Mouse (Mus musculus): ENCODE results near the gene Kat2b. TPM values are rescaled to one million over a fixed set of nuclear protein-coding genes. Genes with fewer than 3 reads are reported as not detected.
"Not testable (repeated sequence)": the region's sequence is repeated elsewhere in the genome, so short reads cannot be mapped to it uniquely, and the experiment has no call there.

Gene Kat2b
- polyA plus RNA-seq, 1 experiment from 2014 or later = 4.6 TPM

- Histone ChIP-seq H3K36me3 (peaks cover 67% of the 10 kb centered on the region), H3K27me3 (no peaks in the 10 kb centered on the region), H3K27ac (no peak overlapping the region), H3K4me2 (no peak overlapping the region), H3K9ac (no peak overlapping the region), H3K4me3 (replicated peaks) (no peak overlapping the region), H3K9me3 (replicated peaks) (no peaks in the 10 kb centered on the region), H3K4me1 (replicated peaks) (no peaks in the 10 kb centered on the region)
- 77% methylated on average over 2 of the region's 2 CpGs for WGBS (ENCODE audit: insufficient replicate concordance)
- DNase-seq (no peak), ATAC-seq (ENCODE audit: low read depth) (no peak)
These were observed 98.2 kb downstream of the Kat2b start for GRCm38 (mm10) chr17:53664703-53665382.

- Histone ChIP-seq H3K4me3 (replicated peaks) (no peak overlapping the region), H3K27me3 (no peaks in the 10 kb centered on the region), H3K4me1 (replicated peaks) (no peaks in the 10 kb centered on the region), H3K27ac (no peak overlapping the region), H3K36me3 (peaks cover 88% of the 10 kb centered on the region), H3K9me3 (replicated peaks) (no peaks in the 10 kb centered on the region), H3K9ac (no peak overlapping the region), H3K4me2 (no peak overlapping the region)
- DNase-seq (no peak), ATAC-seq (ENCODE audit: low read depth) (no peak)
- WGBS (ENCODE audit: insufficient replicate concordance) = 82% methylated on average over 8 of the region's 8 CpGs
These were observed 103.8 kb downstream of the Kat2b start for GRCm38 (mm10) chr17:53670453-53670852.

- Histone ChIP-seq H3K4me2 (no peak overlapping the region), H3K9me3 (replicated peaks) (no peaks in the 10 kb centered on the region), H3K27me3 (no peaks in the 10 kb centered on the region), H3K27ac (no peak overlapping the region), H3K4me1 (replicated peaks) (0 out of 2 replicates have a peak, but pooled peaks cover 4% of the 10 kb centered on the region), H3K36me3 (peaks cover 83% of the 10 kb centered on the region), H3K4me3 (replicated peaks) (no peak overlapping the region), H3K9ac (no peak overlapping the region)
- DNase-seq (no peak), ATAC-seq (ENCODE audit: low read depth) (no peak)
- 84% methylated on average over 8 of the region's 8 CpGs for WGBS (ENCODE audit: insufficient replicate concordance)
These were observed 112.1 kb downstream of the Kat2b start for GRCm38 (mm10) chr17:53678716-53679115.

- ATAC-seq (ENCODE audit: low read depth) = no peak
- H3K27ac ChIP-seq = peak overlapping the region; percentile 85
- WGBS (ENCODE audit: insufficient replicate concordance) = 5% methylated on average over 1 of the region's 1 CpGs
- H3K4me3 ChIP-seq (replicated peaks) = peak overlapping the region; percentile 73
- no peaks in the 10 kb centered on the region for H3K9me3 ChIP-seq (replicated peaks)
- peak overlapping the region; percentile 71 for H3K4me2 ChIP-seq
- H3K36me3 ChIP-seq = peaks cover 40% of the 10 kb centered on the region
- H3K4me1 ChIP-seq (replicated peaks) = peaks cover 29% of the 10 kb centered on the region
- peak overlapping the region; percentile 82 for H3K9ac ChIP-seq
- H3K27me3 ChIP-seq = no peaks in the 10 kb centered on the region
- DNase-seq = no peak
These were observed 121.7 kb downstream of the Kat2b start for GRCm38 (mm10) chr17:53688321-53688720.

GRCm38 (mm10) chr17:53688877-53689802 lies 122.5 kb downstream of the Kat2b start, which contains the start of gene Sgo1:
Sgo1 (minus strand) TSS chr17:53689333.
- H3K4me3 ChIP-seq (replicated peaks) = peak within 1 kb of the TSS; percentile 73
- H3K4me1 ChIP-seq (replicated peaks) = peaks cover 25% of the 10 kb centered on the region
- H3K27me3 ChIP-seq = no peaks in the 10 kb centered on the region
- DNase-seq (peak; percentile 93), ATAC-seq (ENCODE audit: low read depth) (peak; percentile 98)
- H3K9ac ChIP-seq = peak within 1 kb of the TSS; percentile 86
- under 1% methylated on average over 78 of the region's 78 CpGs for WGBS (ENCODE audit: insufficient replicate concordance)
- H3K36me3 ChIP-seq = peaks cover 31% of the 10 kb centered on the region
- peak within 1 kb of the TSS; percentile 91 for H3K4me2 ChIP-seq
- H3K9me3 ChIP-seq (replicated peaks) = no peaks in the 10 kb centered on the region
- H3K27ac ChIP-seq = peak within 1 kb of the TSS; percentile 96

GRCm38 (mm10) chr17:53689946-53690345 lies 123.3 kb downstream of the Kat2b start:
- H3K36me3 ChIP-seq = peaks cover 23% of the 10 kb centered on the region
- no peak for DNase-seq
- H3K4me3 ChIP-seq (replicated peaks) = peak overlapping the region; percentile 73
- no peaks in the 10 kb centered on the region for H3K9me3 ChIP-seq (replicated peaks)
- H3K4me2 ChIP-seq = peak overlapping the region; percentile 91
- H3K4me1 ChIP-seq (replicated peaks) = peaks cover 25% of the 10 kb centered on the region
- H3K27me3 ChIP-seq = no peaks in the 10 kb centered on the region
- WGBS (ENCODE audit: insufficient replicate concordance) = 16% methylated on average over 7 of the region's 7 CpGs
- no peak for ATAC-seq (ENCODE audit: low read depth)
- H3K9ac ChIP-seq = peak overlapping the region; percentile 86
- peak overlapping the region; percentile 96 for H3K27ac ChIP-seq

- H3K4me2 ChIP-seq = no peak overlapping the region
- ATAC-seq (ENCODE audit: low read depth) (no peak), DNase-seq (no peak)
- 62% methylated on average over 2 of the region's 2 CpGs for WGBS (ENCODE audit: insufficient replicate concordance)
- H3K9ac ChIP-seq = no peak overlapping the region
- peaks cover 9% of the 10 kb centered on the region for H3K4me1 ChIP-seq (replicated peaks)
- H3K4me3 ChIP-seq (replicated peaks) = no peak overlapping the region
- H3K27ac ChIP-seq = no peak overlapping the region
- no peaks in the 10 kb centered on the region for H3K9me3 ChIP-seq (replicated peaks)
- H3K27me3 ChIP-seq = no peaks in the 10 kb centered on the region
- H3K36me3 ChIP-seq = no peaks in the 10 kb centered on the region
These were observed 127.4 kb downstream of the Kat2b start for GRCm38 (mm10) chr17:53694039-53694438.

- DNase-seq; H3K27ac ChIP-seq; H3K4me3 ChIP-seq (replicated peaks); H3K36me3 ChIP-seq; H3K4me2 ChIP-seq; H3K9ac ChIP-seq; H3K27me3 ChIP-seq; H3K9me3 ChIP-seq (replicated peaks); H3K4me1 ChIP-seq (replicated peaks); ATAC-seq (ENCODE audit: low read depth): not testable (repeated sequence)
- 84% methylated on average over 8 of the region's 8 CpGs for WGBS (ENCODE audit: insufficient replicate concordance)
These were observed 130.9 kb downstream of the Kat2b start for GRCm38 (mm10) chr17:53697521-53697920.

- no peaks in the 10 kb centered on the region for H3K36me3 ChIP-seq
- 28% methylated on average over 1 of the region's 1 CpGs for WGBS (ENCODE audit: insufficient replicate concordance)
- H3K9me3 ChIP-seq (replicated peaks) = no peaks in the 10 kb centered on the region
- H3K27ac ChIP-seq = no peak overlapping the region
- H3K9ac ChIP-seq = no peak overlapping the region
- no peak overlapping the region for H3K4me3 ChIP-seq (replicated peaks)
- ATAC-seq (ENCODE audit: low read depth) = no peak
- H3K27me3 ChIP-seq = no peaks in the 10 kb centered on the region
- H3K4me2 ChIP-seq = no peak overlapping the region
- no peaks in the 10 kb centered on the region for H3K4me1 ChIP-seq (replicated peaks)
- no peak for DNase-seq
These were observed 147.8 kb downstream of the Kat2b start for GRCm38 (mm10) chr17:53714453-53714852.

GRCm38 (mm10) chr17:53715161-53715560 lies 148.5 kb downstream of the Kat2b start:
- not testable (repeated sequence) for H3K27ac ChIP-seq; H3K9ac ChIP-seq; H3K4me3 ChIP-seq (replicated peaks); H3K9me3 ChIP-seq (replicated peaks); DNase-seq; ATAC-seq (ENCODE audit: low read depth); H3K27me3 ChIP-seq; H3K4me2 ChIP-seq; H3K4me1 ChIP-seq (replicated peaks); H3K36me3 ChIP-seq
- WGBS (ENCODE audit: insufficient replicate concordance) = 28% methylated on average over 1 of the region's 1 CpGs

- no peaks in the 10 kb centered on the region for H3K36me3 ChIP-seq
- DNase-seq (no peak), ATAC-seq (ENCODE audit: low read depth) (no peak)
- no peaks in the 10 kb centered on the region for H3K27me3 ChIP-seq
- H3K9me3 ChIP-seq (replicated peaks) = no peaks in the 10 kb centered on the region
- 43% methylated on average over 1 of the region's 1 CpGs for WGBS (ENCODE audit: insufficient replicate concordance)
- H3K4me2 ChIP-seq = no peak overlapping the region
- no peaks in the 10 kb centered on the region for H3K4me1 ChIP-seq (replicated peaks)
- H3K9ac ChIP-seq = no peak overlapping the region
- no peak overlapping the region for H3K27ac ChIP-seq
- H3K4me3 ChIP-seq (replicated peaks) = no peak overlapping the region
These were observed 151.8 kb downstream of the Kat2b start for GRCm38 (mm10) chr17:53718474-53718873.

Data from liver, embryonic 13.5 days (tissue).